Mouse (Mus musculus) lung, embryonic 14.5 days (tissue): ENCODE measurements around the gene Asic3. TPM values are rescaled to one million over a fixed set of nuclear protein-coding genes. Genes with fewer than 3 reads are reported as not detected.

Experiments
- ATAC-seq: fragments of 200-750 bp; cut with Nextera tagmentation; 2 replicates; pipeline ENCODE4 v1.8.0; 2017; ENCODE audit warnings: mild to moderate bottlenecking, moderate TSS enrichment, moderate library complexity; ENCODE audit not compliant: insufficient read depth
- DNase-seq: peaks from one replicate; pipeline ENCODE4 v3.0.0-alpha.2; 2015
- H3K27ac ChIP-seq: fragments of 300-500 bp; sonication (generic); 2 replicates; pipeline ENCODE4 v1.5.1; 2014; ENCODE audit warnings: low read depth, mild to moderate bottlenecking, moderate library complexity
- H3K27me3 ChIP-seq: fragments of 300-500 bp; sonication (generic); 2 replicates; pipeline ENCODE4 v1.6.1; 2014; ENCODE audit warnings: low read length, control low read depth; ENCODE audit not compliant: insufficient read depth
- H3K36me3 ChIP-seq: fragments of 300-500 bp; sonication (generic); 2 replicates; pipeline ENCODE4 v1.6.1; 2014; ENCODE audit warnings: control low read depth; ENCODE audit not compliant: insufficient read depth
- H3K4me1 ChIP-seq: fragments of 300-500 bp; sonication (generic); 2 replicates; pipeline ENCODE4 v1.6.1; 2014; ENCODE audit warnings: antibody characterized with exemption, control low read depth; ENCODE audit not compliant: insufficient read depth
- H3K4me2 ChIP-seq: fragments of 300-500 bp; sonication (generic); 2 replicates; pipeline ENCODE4 v1.6.1; 2014; ENCODE audit warnings: mild to moderate bottlenecking
- H3K4me3 ChIP-seq: fragments of 300-500 bp; sonication (generic); 2 replicates; pipeline ENCODE4 v1.5.1; 2014; ENCODE audit warnings: low read depth, low read length
- H3K9ac ChIP-seq: fragments of 300-500 bp; sonication (generic); 2 replicates; pipeline ENCODE4 v1.6.1; 2014
- H3K9me3 ChIP-seq: fragments of 300-500 bp; sonication (generic); 2 replicates; pipeline ENCODE4 v1.6.1; 2016; ENCODE audit warnings: low read depth, low read length, control low read depth
- CTCF ChIP-seq: IDR thresholded peaks from 2 replicates; pipeline ENCODE4 v1.5.1; 2016; ENCODE audit warnings: antibody characterized with exemption, low read depth
- WGBS: fragments of 180-500 bp; shearing (Covaris S2); extraction: QIAGEN DNeasy Blood & Tissue Kit; methylation state at CpG from one replicate; pipeline ENCODE4 v1.1.7; 2014; 5-methylcytosine and 5-hydroxymethylcytosine counted together
- polyA plus RNA-seq: library from polyadenylated mRNA; unstranded; fragments of >200 nt; fragmentation: Nextera tagmentation; extraction: Ambion mirVana; gene quantifications from 2 replicates; pipeline ENCODE4 v1.2.1, GENCODE M21; 2014

The Asic3 gene
- not detected in 2 replicates for polyA plus RNA-seq

GRCm38 (mm10) chr5:24413042-24413693 lies at the start of gene Asic3:
TSS of gene Asic3 (plus strand) at chr5:24413392.
- WGBS, result 38% methylated on average over 11 of the region's 11 CpGs
- no peak within 1 kb of the TSS for H3K9ac ChIP-seq

GRCm38 (mm10) chr5:24363467-24363866 lies 49.7 kb upstream of the Asic3 start:
- Histone ChIP-seq H3K4me1 (no peaks in the 10 kb centered on the region), H3K4me3 (no peak overlapping the region), H3K9ac (no peak overlapping the region), H3K36me3 (no peaks in the 10 kb centered on the region), H3K9me3 (no peaks in the 10 kb centered on the region), H3K4me2 (no peak overlapping the region), H3K27ac (no peak overlapping the region), H3K27me3 (no peaks in the 10 kb centered on the region)
- WGBS, result 47% methylated on average over 2 of the region's 2 CpGs
- TF ChIP-seq CTCF, result no peak
- ATAC-seq, result no peak
- no peak for DNase-seq

More at GRCm38 (mm10) chr5:24413042-24413693, at the start of gene Asic3:
- Histone ChIP-seq H3K4me2 (no peak within 1 kb of the TSS), H3K27ac (no peak within 1 kb of the TSS), H3K9me3 (no peaks in the 10 kb centered on the region), H3K4me3 (no peak within 1 kb of the TSS), H3K4me1 (no peaks in the 10 kb centered on the region), H3K36me3 (peaks cover 9% of the 10 kb centered on the region; the same call in 1 of the 2 replicates), H3K27me3 (0 out of 2 replicates have a peak, but pooled peaks cover 5% of the 10 kb centered on the region)
- no peak for DNase-seq
- no peak for ATAC-seq
- no peak for TF ChIP-seq CTCF

- Histone ChIP-seq H3K9ac (no peak overlapping the region), H3K4me1 (no peaks in the 10 kb centered on the region), H3K27ac (no peak overlapping the region), H3K4me2 (no peak overlapping the region), H3K27me3 (no peaks in the 10 kb centered on the region), H3K9me3 (no peaks in the 10 kb centered on the region), H3K36me3 (no peaks in the 10 kb centered on the region), H3K4me3 (no peak overlapping the region)
- DNase-seq (no peak), ATAC-seq (no peak)
- TF ChIP-seq CTCF, result no peak
- WGBS, result 61% methylated on average over 3 of the region's 3 CpGs
These were observed 49.1 kb upstream of the Asic3 start for GRCm38 (mm10) chr5:24364061-24364460.

GRCm38 (mm10) chr5:24364508-24364907 lies 48.7 kb upstream of the Asic3 start, which contains the start of gene Nos3:
TSS of gene Nos3 (plus strand) at chr5:24364810.
- Histone ChIP-seq H3K9ac (0 out of 2 replicates have a peak within 1 kb of the TSS, but pooled peaks have one; percentile 4), H3K27me3 (no peaks in the 10 kb centered on the region), H3K9me3 (no peaks in the 10 kb centered on the region), H3K4me1 (no peaks in the 10 kb centered on the region), H3K36me3 (no peaks in the 10 kb centered on the region), H3K4me2 (peak within 1 kb of the TSS; percentile 46), H3K4me3 (peak within 1 kb of the TSS; percentile 23), H3K27ac (peak within 1 kb of the TSS; percentile 19; the same call in 1 of the 2 replicates)
- ATAC-seq, result no peak; the same call in 1 of the 2 replicates
- no peak for TF ChIP-seq CTCF
- 50% methylated on average over 12 of the region's 12 CpGs for WGBS
- DNase-seq, result peak; percentile 47

GRCm38 (mm10) chr5:24364963-24365362 lies 48.2 kb upstream of the Asic3 start:
- no peak for TF ChIP-seq CTCF
- H3K9me3 ChIP-seq, result no peaks in the 10 kb centered on the region
- no peaks in the 10 kb centered on the region for H3K27me3 ChIP-seq
- peak overlapping the region; percentile 46 for H3K4me2 ChIP-seq
- no peak for DNase-seq
- no peaks in the 10 kb centered on the region for H3K4me1 ChIP-seq
- 0 out of 2 replicates have a peak overlapping the region, but pooled peaks have one; percentile 4 for H3K9ac ChIP-seq
- no peak for ATAC-seq
- no peaks in the 10 kb centered on the region for H3K36me3 ChIP-seq
- peak overlapping the region; percentile 19; the same call in 1 of the 2 replicates for H3K27ac ChIP-seq
- WGBS, result 77% methylated on average over 10 of the region's 10 CpGs
- peak overlapping the region; percentile 23 for H3K4me3 ChIP-seq

GRCm38 (mm10) chr5:24365528-24365927 lies 47.7 kb upstream of the Asic3 start:
- ATAC-seq (peak; percentile 33; the same call in 1 of the 2 replicates), DNase-seq (peak; percentile 34)
- H3K27me3 ChIP-seq, result no peaks in the 10 kb centered on the region
- no peaks in the 10 kb centered on the region for H3K9me3 ChIP-seq
- TF ChIP-seq CTCF, result no peak
- 17% methylated on average over 5 of the region's 5 CpGs for WGBS
- H3K27ac ChIP-seq, result peak overlapping the region; percentile 19; the same call in 1 of the 2 replicates
- no peaks in the 10 kb centered on the region for H3K4me1 ChIP-seq
- H3K36me3 ChIP-seq, result no peaks in the 10 kb centered on the region
- H3K9ac ChIP-seq, result no peak overlapping the region
- H3K4me2 ChIP-seq, result peak overlapping the region; percentile 46
- H3K4me3 ChIP-seq, result peak overlapping the region; percentile 23; the same call in 1 of the 2 replicates

- no peak overlapping the region for H3K27ac ChIP-seq
These were observed 46.8 kb upstream of the Asic3 start for GRCm38 (mm10) chr5:24366426-24366825.

More at GRCm38 (mm10) chr5:24366426-24366825, 46.8 kb upstream of the Asic3 start:
- H3K4me1 ChIP-seq, result no peaks in the 10 kb centered on the region
- no peaks in the 10 kb centered on the region for H3K27me3 ChIP-seq
- no peaks in the 10 kb centered on the region for H3K9me3 ChIP-seq
- WGBS, result 81% methylated on average over 9 of the region's 9 CpGs
- no peak overlapping the region for H3K4me3 ChIP-seq
- TF ChIP-seq CTCF, result no peak
- H3K9ac ChIP-seq, result no peak overlapping the region
- H3K4me2 ChIP-seq, result peak overlapping the region; percentile 46; the same call in 1 of the 2 replicates
- no peaks in the 10 kb centered on the region for H3K36me3 ChIP-seq
- ATAC-seq (no peak), DNase-seq (no peak)
